Mouse (Mus musculus) spleen, postnatal 4 days (tissue): Measurements from ENCODE around the gene Mosmo.
A peak's percentile ranks its signal among the peaks of the same experiment; 100 is the strongest.
"Not testable (repeated sequence)": the region's sequence is repeated elsewhere in the genome, so short reads cannot be mapped to it uniquely, and the experiment has no call there.

Source experiments
- DNase-seq, 2 experiments: peaks; one replicate each; pipeline ENCODE4 v3.0.0; 2022; ENCODE audit warnings: low spot score in 2 of 2

Mosmo gene

GRCm38 (mm10) chr7:120703888-120704287 lies 26.5 kb downstream of the Mosmo start:
- no peak for DNase-seq

GRCm38 (mm10) chr7:120712071-120712470 lies 34.7 kb downstream of the Mosmo start:
- DNase-seq: no peak

- DNase-seq: no peak
Observed at GRCm38 (mm10) chr7:120713225-120713624, 35.8 kb downstream of the Mosmo start.

- not testable (repeated sequence) for DNase-seq
Observed at GRCm38 (mm10) chr7:120713951-120714350, 36.5 kb downstream of the Mosmo start.

GRCm38 (mm10) chr7:120717261-120717660 lies 39.8 kb downstream of the Mosmo start:
- DNase-seq: no peak

- no peak for DNase-seq
Observed at GRCm38 (mm10) chr7:120721051-120721450, 43.6 kb downstream of the Mosmo start.

GRCm38 (mm10) chr7:120721456-120721855 lies 44.0 kb downstream of the Mosmo start:
- no peak for DNase-seq

GRCm38 (mm10) chr7:120722063-120722462 lies 44.6 kb downstream of the Mosmo start:
- DNase-seq: no peak

GRCm38 (mm10) chr7:120722839-120723278 lies 45.4 kb downstream of the Mosmo start:
- DNase-seq: no peak

- peak; percentile 49 to 74 for DNase-seq
Observed at GRCm38 (mm10) chr7:120727581-120727980, 50.2 kb downstream of the Mosmo start.

- DNase-seq: no peak
Observed at GRCm38 (mm10) chr7:120729635-120730034, 52.2 kb downstream of the Mosmo start.

- DNase-seq: no peak
Observed at GRCm38 (mm10) chr7:120732906-120733305, 55.5 kb downstream of the Mosmo start.

- DNase-seq: no peak
Observed at GRCm38 (mm10) chr7:120739018-120739417, 61.6 kb downstream of the Mosmo start, which contains the start of gene Vwa3a. Gene Vwa3a (plus strand): TSS chr7:120739318.

- DNase-seq: no peak
Observed at GRCm38 (mm10) chr7:120739558-120740101, 62.2 kb downstream of the Mosmo start.

- DNase-seq: no peak
Observed at GRCm38 (mm10) chr7:120743366-120744351, 66.2 kb downstream of the Mosmo start.

- DNase-seq: no peak
Observed at GRCm38 (mm10) chr7:120744606-120745005, 67.2 kb downstream of the Mosmo start.

GRCm38 (mm10) chr7:120746029-120746428 lies 68.6 kb downstream of the Mosmo start:
- DNase-seq: no peak

- DNase-seq: no peak
Observed at GRCm38 (mm10) chr7:120746821-120747220, 69.4 kb downstream of the Mosmo start.

- DNase-seq: no peak
Observed at GRCm38 (mm10) chr7:120748478-120748877, 71.1 kb downstream of the Mosmo start.

GRCm38 (mm10) chr7:120751330-120751729 lies 73.9 kb downstream of the Mosmo start:
- no peak for DNase-seq

GRCm38 (mm10) chr7:120751906-120752305 lies 74.5 kb downstream of the Mosmo start:
- DNase-seq: no peak

GRCm38 (mm10) chr7:120754671-120755070 lies 77.3 kb downstream of the Mosmo start:
- peak; percentile 63 to 90 for DNase-seq

GRCm38 (mm10) chr7:120767369-120767768 lies 90.0 kb downstream of the Mosmo start:
- no peak for DNase-seq
